Mouse (Mus musculus): ENCODE measurements around the gene Prkag1. TPM values are rescaled to one million over a fixed set of nuclear protein-coding genes. Genes with fewer than 3 reads are reported as not detected.
A peak's percentile ranks its signal among the peaks of the same experiment; 100 is the strongest.

Gene Prkag1
- polyA plus RNA-seq, 1 experiment = 99.5 TPM

- H3K4me1 ChIP-seq (ENCODE audit: control insufficient read depth, insufficient read depth, insufficient read length, low read length) = 0 out of 2 replicates have a peak, but pooled peaks cover 2% of the 10 kb centered on the region
- no peak overlapping the region for H3K27ac ChIP-seq (replicated peaks; ENCODE audit: low read depth, low read length)
- H3K4me3 ChIP-seq (ENCODE audit: insufficient read depth, low read depth, low read length) = no peak overlapping the region
Measured at GRCm38 (mm10) chr15:98796803-98797595, 34.3 kb downstream of the Prkag1 start.

GRCm38 (mm10) chr15:98793141-98793698 is 38.1 kb downstream of the Prkag1 start:
- Histone ChIP-seq H3K4me3 (ENCODE audit: insufficient read depth, low read depth, low read length) (no peak overlapping the region), H3K4me1 (ENCODE audit: control insufficient read depth, insufficient read depth, insufficient read length, low read length) (peaks cover 7% of the 10 kb centered on the region)

GRCm38 (mm10) chr15:98792233-98793020 is 38.9 kb downstream of the Prkag1 start:
- no peak overlapping the region for H3K4me3 ChIP-seq (ENCODE audit: insufficient read depth, low read depth, low read length)
- no peak overlapping the region for H3K27ac ChIP-seq (replicated peaks; ENCODE audit: low read depth, low read length)
- H3K4me1 ChIP-seq (ENCODE audit: control insufficient read depth, insufficient read depth, insufficient read length, low read length) = peaks cover 7% of the 10 kb centered on the region

More at GRCm38 (mm10) chr15:98793141-98793698, 38.1 kb downstream of the Prkag1 start:
- no peak overlapping the region for H3K27ac ChIP-seq (replicated peaks; ENCODE audit: low read depth, low read length)

- Histone ChIP-seq H3K4me3 (ENCODE audit: insufficient read depth, low read depth, low read length) (0 out of 2 replicates have a peak overlapping the region, but pooled peaks have one; percentile 7), H3K27ac (replicated peaks; ENCODE audit: low read depth, low read length) (no peak overlapping the region), H3K4me1 (ENCODE audit: control insufficient read depth, insufficient read depth, insufficient read length, low read length) (peaks cover 7% of the 10 kb centered on the region)
Measured at GRCm38 (mm10) chr15:98791771-98792170, 39.5 kb downstream of the Prkag1 start.

- Histone ChIP-seq H3K4me1 (ENCODE audit: control insufficient read depth, insufficient read depth, insufficient read length, low read length) (peaks cover 7% of the 10 kb centered on the region), H3K4me3 (ENCODE audit: insufficient read depth, low read depth, low read length) (peak overlapping the region; percentile 33; the same call in 1 of the 2 replicates), H3K27ac (replicated peaks; ENCODE audit: low read depth, low read length) (no peak overlapping the region)
Measured at GRCm38 (mm10) chr15:98791221-98791620, 40.1 kb downstream of the Prkag1 start.

- no peak overlapping the region for H3K27ac ChIP-seq (replicated peaks; ENCODE audit: low read depth, low read length)
- peak overlapping the region; percentile 33 for H3K4me3 ChIP-seq (ENCODE audit: insufficient read depth, low read depth, low read length)
- H3K4me1 ChIP-seq (ENCODE audit: control insufficient read depth, insufficient read depth, insufficient read length, low read length) = peaks cover 7% of the 10 kb centered on the region
Measured at GRCm38 (mm10) chr15:98790761-98791160, 40.6 kb downstream of the Prkag1 start.

- no peak within 1 kb of the TSS for H3K27ac ChIP-seq (replicated peaks; ENCODE audit: low read depth, low read length)
- peaks cover 7% of the 10 kb centered on the region for H3K4me1 ChIP-seq (ENCODE audit: control insufficient read depth, insufficient read depth, insufficient read length, low read length)
- peak within 1 kb of the TSS; percentile 33 for H3K4me3 ChIP-seq (ENCODE audit: insufficient read depth, low read depth, low read length)
Measured at GRCm38 (mm10) chr15:98789661-98790535, 41.4 kb downstream of the Prkag1 start, which contains the start of gene Wnt1. Gene Wnt1 (plus strand): TSS chr15:98789857.

GRCm38 (mm10) chr15:98788972-98789660 is 42.2 kb downstream of the Prkag1 start:
- H3K27ac ChIP-seq (replicated peaks; ENCODE audit: low read depth, low read length) = no peak overlapping the region
- no peak overlapping the region; the same call in 1 of the 2 replicates for H3K4me3 ChIP-seq (ENCODE audit: insufficient read depth, low read depth, low read length)
- peaks cover 7% of the 10 kb centered on the region for H3K4me1 ChIP-seq (ENCODE audit: control insufficient read depth, insufficient read depth, insufficient read length, low read length)

GRCm38 (mm10) chr15:98787930-98788329 is 43.4 kb downstream of the Prkag1 start:
- peaks cover 7% of the 10 kb centered on the region for H3K4me1 ChIP-seq (ENCODE audit: control insufficient read depth, insufficient read depth, insufficient read length, low read length)
- no peak overlapping the region for H3K4me3 ChIP-seq (ENCODE audit: insufficient read depth, low read depth, low read length)
- H3K27ac ChIP-seq (replicated peaks; ENCODE audit: low read depth, low read length) = no peak overlapping the region

- H3K27ac ChIP-seq (replicated peaks; ENCODE audit: low read depth, low read length) = no peak overlapping the region
Measured at GRCm38 (mm10) chr15:98785744-98786143, 45.6 kb downstream of the Prkag1 start.

GRCm38 (mm10) chr15:98781166-98781565 is 50.2 kb downstream of the Prkag1 start:
- Histone ChIP-seq H3K27ac (replicated peaks; ENCODE audit: low read depth, low read length) (no peak overlapping the region), H3K4me3 (ENCODE audit: insufficient read depth, low read depth, low read length) (no peak overlapping the region), H3K4me1 (ENCODE audit: control insufficient read depth, insufficient read depth, insufficient read length, low read length) (no peaks in the 10 kb centered on the region)

More at GRCm38 (mm10) chr15:98785744-98786143, 45.6 kb downstream of the Prkag1 start:
- Histone ChIP-seq H3K4me3 (ENCODE audit: insufficient read depth, low read depth, low read length) (no peak overlapping the region), H3K4me1 (ENCODE audit: control insufficient read depth, insufficient read depth, insufficient read length, low read length) (peaks cover 3% of the 10 kb centered on the region)

GRCm38 (mm10) chr15:98780573-98780972 is 50.7 kb downstream of the Prkag1 start:
- H3K4me3 ChIP-seq (ENCODE audit: insufficient read depth, low read depth, low read length) = no peak overlapping the region
- H3K27ac ChIP-seq (replicated peaks; ENCODE audit: low read depth, low read length) = no peak overlapping the region
- no peaks in the 10 kb centered on the region for H3K4me1 ChIP-seq (ENCODE audit: control insufficient read depth, insufficient read depth, insufficient read length, low read length)

- Histone ChIP-seq H3K4me3 (ENCODE audit: insufficient read depth, low read depth, low read length) (no peak overlapping the region), H3K27ac (replicated peaks; ENCODE audit: low read depth, low read length) (no peak overlapping the region), H3K4me1 (ENCODE audit: control insufficient read depth, insufficient read depth, insufficient read length, low read length) (no peaks in the 10 kb centered on the region)
Measured at GRCm38 (mm10) chr15:98780075-98780474, 51.2 kb downstream of the Prkag1 start.

- no peak overlapping the region for H3K4me3 ChIP-seq (ENCODE audit: insufficient read depth, low read depth, low read length)
- no peak overlapping the region for H3K27ac ChIP-seq (replicated peaks; ENCODE audit: low read depth, low read length)
- H3K4me1 ChIP-seq (ENCODE audit: control insufficient read depth, insufficient read depth, insufficient read length, low read length) = no peaks in the 10 kb centered on the region
Measured at GRCm38 (mm10) chr15:98778806-98779205, 52.5 kb downstream of the Prkag1 start.
